Mouse (Mus musculus): ENCODE results near the gene Asic1.
A peak's percentile ranks its signal among the peaks of the same experiment; 100 is the strongest.
"Not testable (repeated sequence)": the region's sequence is repeated elsewhere in the genome, so short reads cannot be mapped to it uniquely, and the experiment has no call there.

Gene Asic1

GRCm38 (mm10) chr15:99719865-99720264, 49.7 kb downstream of the Asic1 start:
- DNase-seq (ENCODE audit: low read depth, low spot score): no peak

- DNase-seq (ENCODE audit: low read depth, low spot score): no peak
These were observed 52.0 kb downstream of the Asic1 start for GRCm38 (mm10) chr15:99721921-99722743.

DNA sequence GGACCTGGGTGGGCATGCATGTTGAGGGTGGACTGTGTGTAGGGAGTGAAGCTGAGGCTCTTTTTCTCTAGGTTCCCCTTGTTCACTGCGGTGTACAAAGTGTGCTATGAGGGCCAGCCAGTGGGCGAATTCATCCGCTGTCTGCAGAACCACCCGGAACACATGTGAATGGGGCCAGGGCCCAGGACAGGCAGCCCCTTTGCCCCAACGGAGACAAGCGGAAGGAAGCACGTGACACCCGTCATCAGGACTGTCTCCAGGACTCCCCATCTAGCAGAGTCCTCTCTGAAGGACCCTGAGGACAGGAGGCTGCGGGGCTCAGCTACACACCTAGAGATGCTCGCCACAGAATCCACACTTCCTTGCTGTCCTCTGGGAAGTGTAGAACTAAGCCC, 52.9 kb downstream of the Asic1 start:
- DNase-seq (ENCODE audit: low read depth, low spot score): no peak

DNA sequence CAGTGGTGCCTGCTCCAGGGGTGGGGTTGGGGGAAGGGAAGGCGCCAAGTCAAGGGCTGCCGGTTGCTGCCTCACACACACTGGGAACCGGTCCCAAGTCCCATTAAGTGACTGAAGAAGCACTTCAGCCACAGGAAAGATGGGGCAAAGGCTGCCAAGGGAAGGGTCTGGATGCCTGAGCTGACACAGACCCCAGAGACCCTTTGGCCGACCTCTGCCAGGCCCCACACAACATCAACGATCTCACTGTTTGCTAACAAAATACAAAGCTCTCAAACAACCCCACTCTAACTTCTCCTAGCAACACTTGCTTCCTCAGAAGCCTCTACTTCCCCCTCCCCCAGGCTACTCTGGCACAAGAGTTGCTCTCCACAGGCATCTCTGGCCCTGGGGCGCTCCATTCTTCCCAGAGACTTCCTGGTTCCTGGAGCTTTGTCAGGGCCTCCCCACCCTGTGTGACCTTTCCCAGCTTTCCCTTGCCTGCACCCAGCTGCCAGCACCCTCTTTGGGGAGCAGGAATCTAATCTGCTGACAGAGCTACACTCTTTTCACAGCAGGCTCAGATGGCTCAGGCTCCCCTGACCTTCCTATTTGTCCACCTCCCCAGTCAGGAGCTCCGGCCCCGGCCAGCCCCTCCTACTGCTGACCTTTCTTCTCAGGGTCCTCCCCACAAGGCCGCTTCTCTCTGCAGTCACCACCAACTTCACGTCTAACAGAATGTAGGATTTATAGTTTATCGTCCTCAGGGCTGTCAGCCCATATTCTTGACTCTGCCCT, 53.5 kb downstream of the Asic1 start:
- no peak for DNase-seq (ENCODE audit: low read depth, low spot score)

- peak; percentile 68 for DNase-seq (ENCODE audit: low read depth, low spot score)
These were observed 54.3 kb downstream of the Asic1 start for GRCm38 (mm10) chr15:99724292-99725021.

DNA sequence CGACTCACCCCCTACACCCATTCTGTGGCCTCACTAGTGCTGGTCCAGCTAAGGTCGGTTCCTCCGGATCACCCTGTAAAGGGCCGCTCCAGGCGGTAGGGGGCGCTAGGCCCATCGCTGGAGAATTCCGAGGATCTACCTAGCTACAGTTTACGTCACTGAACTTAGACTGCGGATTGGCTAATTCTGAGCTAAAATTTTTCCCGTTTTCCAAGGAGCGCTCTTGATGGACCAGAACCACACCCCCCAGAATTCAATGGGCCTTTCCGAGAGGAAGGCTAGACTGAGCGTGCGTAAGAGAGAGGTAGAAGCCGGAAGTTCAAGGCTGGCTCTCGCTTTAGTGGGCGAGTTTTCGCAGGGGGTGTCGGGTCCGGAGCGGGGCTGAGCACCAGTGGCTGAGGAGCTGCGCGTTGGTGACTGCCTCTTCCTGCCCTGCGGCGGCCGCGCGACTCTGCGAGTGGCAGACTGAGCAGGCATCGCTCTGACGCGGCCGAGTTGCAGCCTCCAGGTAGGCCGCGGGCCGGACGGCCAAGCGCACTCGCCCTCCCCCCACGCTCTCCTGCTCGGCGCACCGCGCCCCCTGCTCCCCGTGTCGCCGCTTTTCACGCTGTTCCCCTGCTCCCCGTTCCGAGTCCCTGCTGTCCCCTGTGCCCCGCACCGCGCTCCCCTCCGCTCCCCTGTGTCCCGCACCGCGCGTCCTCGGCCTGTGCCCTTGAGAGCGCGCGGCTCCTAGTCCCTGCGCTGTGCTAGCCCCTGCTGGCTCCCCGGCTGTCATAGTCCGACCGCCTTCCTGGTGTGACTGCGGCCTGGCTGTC, 55.4 kb downstream of the Asic1 start, which contains the start of gene Cox14:
TSS of gene Cox14 (plus strand) at position 278 of the 815 bp plus-strand sequence.
- DNase-seq (ENCODE audit: low read depth, low spot score): peak; percentile 99

- DNase-seq (ENCODE audit: low read depth, low spot score): no peak
These were observed 56.4 kb downstream of the Asic1 start for GRCm38 (mm10) chr15:99726549-99726948.

DNA sequence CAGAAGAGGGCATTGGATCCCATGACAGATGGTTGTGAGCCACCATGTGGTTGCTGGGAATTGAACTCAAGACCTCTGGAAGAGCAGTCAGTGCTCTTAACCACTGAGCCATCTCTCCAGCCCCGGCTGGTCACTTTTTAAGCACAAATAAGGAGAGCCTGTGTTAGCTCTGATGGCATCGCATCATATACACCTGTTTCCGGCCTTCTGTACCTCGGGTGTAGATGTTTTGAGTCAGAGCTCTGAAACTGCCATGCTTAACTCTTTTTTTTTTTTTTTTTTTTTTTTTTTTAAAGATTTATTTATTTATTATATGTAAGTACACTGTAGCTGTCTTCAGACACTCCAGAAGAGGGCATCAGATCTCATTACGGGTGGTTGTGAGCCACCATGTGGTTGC, 56.9 kb downstream of the Asic1 start:
- DNase-seq (ENCODE audit: low read depth, low spot score): not testable (repeated sequence)

DNA sequence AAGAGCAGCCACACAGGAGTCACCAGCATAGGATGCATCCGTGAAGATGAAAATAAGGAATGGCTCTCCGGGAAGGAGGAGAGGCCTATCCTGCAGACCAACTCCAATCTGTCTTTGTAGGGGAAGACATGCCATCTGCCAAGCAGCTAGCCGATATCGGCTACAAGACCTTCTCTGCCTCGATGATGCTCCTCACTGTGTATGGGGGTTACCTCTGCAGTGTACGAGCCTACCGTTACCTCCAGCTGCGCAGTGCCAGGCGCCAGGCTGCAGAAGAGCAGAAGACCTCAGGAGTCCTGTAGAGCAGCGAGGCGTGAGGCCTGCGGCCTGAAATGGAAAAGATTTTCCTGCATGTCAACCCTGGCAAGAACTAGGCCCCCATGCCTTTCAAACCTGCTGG, 57.4 kb downstream of the Asic1 start:
- no peak for DNase-seq (ENCODE audit: low read depth, low spot score)

DNA sequence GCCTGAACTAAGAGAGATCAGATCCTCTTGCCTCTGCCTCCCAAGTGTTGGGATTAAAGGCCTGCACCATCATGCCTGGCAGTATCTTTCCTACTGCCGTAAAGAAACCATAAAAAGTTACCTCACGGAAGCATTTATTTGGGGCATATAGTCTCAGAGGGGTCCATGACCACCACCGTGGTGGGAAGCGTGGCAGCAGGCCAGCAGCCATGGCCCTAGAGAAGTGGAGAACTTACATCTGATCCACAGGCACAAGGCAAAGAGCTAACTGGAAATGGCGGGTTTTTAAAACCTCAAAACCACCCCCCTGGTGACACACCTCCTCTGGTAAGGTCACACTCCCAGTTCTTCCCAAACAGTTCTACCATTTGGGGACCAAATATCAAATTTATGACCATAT, 58.0 kb downstream of the Asic1 start:
- no peak for DNase-seq (ENCODE audit: low read depth, low spot score)

- DNase-seq (ENCODE audit: low read depth, low spot score): no peak
These were observed 59.1 kb downstream of the Asic1 start for GRCm38 (mm10) chr15:99729056-99729783.

DNA sequence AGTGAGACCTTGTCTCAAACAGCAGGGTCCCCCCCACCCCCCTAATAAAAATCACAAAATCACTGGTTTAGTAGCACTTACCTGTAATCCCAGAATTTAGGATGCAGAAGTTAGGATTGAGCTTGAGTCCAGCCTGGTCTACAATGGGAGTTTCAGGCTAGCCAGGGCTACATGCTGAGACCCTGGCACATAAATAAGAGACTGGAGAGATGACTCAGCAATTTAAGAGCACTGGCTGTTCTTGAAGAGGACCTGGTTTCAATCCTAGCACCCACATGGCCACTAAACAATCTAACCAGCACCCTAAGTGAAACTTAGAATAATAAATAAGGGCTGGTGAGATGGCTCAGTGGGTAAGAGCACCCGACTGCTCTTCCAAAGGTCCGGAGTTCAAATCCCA, 61.0 kb downstream of the Asic1 start:
- no peak for DNase-seq (ENCODE audit: low read depth, low spot score)

GRCm38 (mm10) chr15:99731678-99732077, 61.5 kb downstream of the Asic1 start:
- DNase-seq (ENCODE audit: low read depth, low spot score): no peak

GRCm38 (mm10) chr15:99733186-99733585, 63.0 kb downstream of the Asic1 start:
- DNase-seq (ENCODE audit: low read depth, low spot score): no peak

DNA sequence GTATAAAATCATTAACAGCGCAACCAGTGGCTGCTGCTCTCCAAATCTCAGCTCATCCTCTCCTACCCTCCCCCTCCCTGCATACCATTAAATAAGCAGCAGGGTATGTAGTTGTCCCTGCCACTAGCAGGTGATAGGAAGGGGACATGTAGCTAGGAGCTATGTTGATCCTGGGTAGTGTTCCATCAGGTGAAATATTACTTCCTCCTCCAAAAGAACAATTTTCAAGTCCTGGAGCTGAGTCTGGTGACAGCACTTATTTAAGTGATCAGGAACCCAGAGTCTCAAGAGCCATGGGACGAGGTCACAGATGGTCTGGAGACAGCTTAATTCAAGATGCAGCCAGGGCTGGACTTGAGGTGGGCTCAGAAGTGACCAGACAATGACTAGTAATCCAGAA, 65.5 kb downstream of the Asic1 start:
- no peak for DNase-seq (ENCODE audit: low read depth, low spot score)

GRCm38 (mm10) chr15:99736675-99737074, 66.5 kb downstream of the Asic1 start:
- DNase-seq (ENCODE audit: low read depth, low spot score): no peak

DNA sequence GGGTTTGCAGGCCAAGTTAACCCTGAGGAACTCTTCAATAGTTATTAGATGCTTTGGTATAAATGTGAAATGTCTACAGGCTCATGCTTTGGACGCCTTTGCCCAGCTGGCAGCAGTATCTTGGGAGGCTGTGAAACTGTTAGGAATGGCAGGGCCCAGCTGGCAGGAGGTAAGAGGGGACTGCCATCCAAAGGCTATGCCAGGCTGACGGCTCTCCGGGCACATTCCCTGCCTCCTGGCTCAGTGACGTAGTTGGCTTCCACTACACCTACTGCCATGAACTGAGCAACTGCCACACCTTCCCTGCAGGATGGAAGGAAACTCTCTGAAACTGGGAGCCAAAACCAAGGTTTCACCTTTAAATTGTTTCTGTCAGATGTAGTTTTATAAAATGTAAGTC, 70.1 kb downstream of the Asic1 start:
- no peak for DNase-seq (ENCODE audit: low read depth, low spot score)

All from forelimb bud, embryonic 11.5 days (tissue).